Mouse (Mus musculus): ENCODE measurements around the gene Ywhah. TPM values are rescaled to one million over a fixed set of nuclear protein-coding genes. Genes with fewer than 3 reads are reported as not detected.

Ywhah gene
- total RNA-seq, 2 experiments from 2014 or later: 213 to 353 TPM

- no peak for ATAC-seq (ENCODE audit: poor library complexity, severe bottlenecking)
Observed at GRCm38 (mm10) chr5:33043397-33043796, 24.8 kb downstream of the Ywhah start.

GRCm38 (mm10) chr5:33044636-33045315 lies 26.2 kb downstream of the Ywhah start:
- no peak for ATAC-seq (ENCODE audit: poor library complexity, severe bottlenecking)

- no peak for ATAC-seq (ENCODE audit: poor library complexity, severe bottlenecking)
Observed at GRCm38 (mm10) chr5:33045316-33045705, 26.7 kb downstream of the Ywhah start.

DNA sequence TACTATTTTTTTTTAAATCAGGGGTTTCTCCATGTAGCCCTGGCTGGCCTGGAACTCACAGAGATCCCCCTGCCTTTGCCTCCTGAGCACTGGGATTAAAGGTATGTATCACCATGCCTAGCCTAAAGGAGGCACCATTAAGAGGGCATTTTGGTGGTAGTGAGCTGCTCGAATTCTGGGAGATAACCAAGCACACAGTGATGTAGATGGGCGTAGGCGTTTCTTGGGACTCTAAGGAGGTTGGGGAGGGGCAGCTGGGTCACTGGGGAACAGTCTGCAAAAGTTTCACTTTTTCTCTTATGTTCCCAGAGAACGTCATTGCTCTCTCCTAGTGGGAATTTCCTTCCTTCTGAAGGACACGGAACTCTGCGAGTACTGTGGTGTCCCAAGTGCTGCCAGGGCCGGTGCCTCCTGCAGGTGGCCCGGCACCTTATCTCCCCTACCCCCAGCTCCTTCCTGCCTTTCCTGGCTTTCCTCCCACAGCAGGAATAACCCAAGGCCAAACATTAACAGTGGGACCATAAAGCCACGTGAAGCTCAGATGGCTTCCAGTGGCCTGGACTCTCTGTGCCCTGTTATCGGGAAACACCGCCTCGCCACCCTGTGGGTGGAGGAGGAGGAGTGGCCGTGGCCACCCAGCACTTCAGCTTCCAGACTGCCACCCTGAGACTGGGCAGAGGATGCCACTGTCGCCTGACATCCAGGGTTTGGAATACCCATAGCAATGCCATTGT lies 34.4 kb downstream of the Ywhah start:
- no peak for ATAC-seq (ENCODE audit: poor library complexity, severe bottlenecking)

- no peak for ATAC-seq (ENCODE audit: poor library complexity, severe bottlenecking)
Observed at GRCm38 (mm10) chr5:33056126-33056765, 37.6 kb downstream of the Ywhah start.

DNA sequence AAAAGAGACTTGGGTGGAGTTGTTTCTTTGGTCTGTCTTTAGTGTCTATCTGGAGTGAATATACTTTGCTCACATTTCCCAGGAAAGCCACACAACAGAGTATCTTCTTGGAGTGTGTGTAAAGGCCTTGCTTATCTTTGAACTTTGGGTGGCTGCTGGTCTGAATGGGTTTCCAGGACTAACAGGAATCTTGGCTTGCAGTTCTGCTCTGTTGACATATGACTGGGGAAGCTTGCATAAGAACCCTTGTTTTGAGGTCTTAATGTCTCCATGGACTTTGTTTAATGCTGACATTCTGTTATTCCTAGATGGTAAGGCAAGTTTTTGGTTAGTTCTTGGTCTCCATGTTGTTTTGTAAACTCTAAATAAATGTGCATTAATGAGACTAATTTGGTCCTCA lies 51.5 kb downstream of the Ywhah start:
- ATAC-seq (ENCODE audit: poor library complexity, severe bottlenecking): no peak

DNA sequence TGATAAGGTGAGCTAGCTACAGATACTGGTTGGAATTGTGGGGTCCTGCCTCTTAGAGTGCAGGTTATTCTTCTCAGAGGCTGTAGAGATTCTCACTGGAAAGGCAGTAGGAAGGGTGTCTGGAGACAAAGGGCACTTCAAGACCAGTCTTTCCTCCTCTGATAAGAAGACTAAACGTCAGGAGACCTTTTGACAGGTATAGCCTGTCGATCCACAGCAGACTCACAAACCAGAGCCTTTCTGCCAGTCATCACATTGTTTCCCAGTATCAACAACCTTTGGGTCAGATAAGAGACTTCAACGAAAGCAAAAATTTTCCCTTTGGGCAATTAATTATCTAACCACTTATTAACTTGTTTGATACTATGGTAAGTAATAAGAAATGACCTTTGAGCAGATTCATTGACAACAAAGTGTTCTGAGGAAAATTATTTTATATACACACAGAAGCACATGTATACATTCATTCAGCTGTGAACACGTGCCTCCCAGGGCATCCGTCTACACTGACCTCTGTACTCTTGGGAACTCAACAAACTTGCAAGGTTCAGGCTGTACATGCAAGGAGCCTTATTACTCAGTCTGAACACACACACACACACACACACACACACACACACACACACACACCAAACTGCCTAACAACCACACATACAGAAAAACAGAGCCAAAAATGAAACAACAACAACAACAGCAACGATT lies 58.0 kb downstream of the Ywhah start:
- no peak for ATAC-seq (ENCODE audit: poor library complexity, severe bottlenecking)

Other genes with a start within 250 kb of the Ywhah start
- 51.6 and 52.1 TPM in 2 replicates for gene Pisd, start 233.2 kb upstream of the Ywhah start, total RNA-seq (2015)
- gene Pisd, start 233.2 kb upstream of the Ywhah start, total RNA-seq (2017): 69.5 and 81.6 TPM in 2 replicates
- not detected in 2 replicates for gene Gm20671, start 191.7 kb upstream of the Ywhah start, total RNA-seq (2015)
- 1.2 TPM in 1 of 2 replicates, not detected in the other for gene Gm20671, start 191.7 kb upstream of the Ywhah start, total RNA-seq (2017)
- gene Prr14l, start 164.6 kb upstream of the Ywhah start, total RNA-seq (2015): 30.9 and 34.4 TPM in 2 replicates
- 27.7 and 48.4 TPM in 2 replicates for gene Prr14l, start 164.6 kb upstream of the Ywhah start, total RNA-seq (2017)
- 23.2 and 27.1 TPM in 2 replicates for gene Depdc5, start 155.1 kb upstream of the Ywhah start, total RNA-seq (2015)
- 25.9 and 27.7 TPM in 2 replicates for gene Depdc5, start 155.1 kb upstream of the Ywhah start, total RNA-seq (2017)
- gene Slc5a1, start 85.4 kb downstream of the Ywhah start, total RNA-seq (2015): not detected in 2 replicates
- not detected in 2 replicates for gene Slc5a1, start 85.4 kb downstream of the Ywhah start, total RNA-seq (2017)
- gene Spon2, start 199.6 kb downstream of the Ywhah start, total RNA-seq (2015): 0.69 and 0.73 TPM in 2 replicates
- not detected in 2 replicates for gene Spon2, start 199.6 kb downstream of the Ywhah start, total RNA-seq (2017)

Measured in megakaryocyte, adult 5-6 weeks (primary cell).